Mouse (Mus musculus) lung, embryonic 16.5 days (tissue): ENCODE results near the gene Zfp454. TPM values are rescaled to one million over a fixed set of nuclear protein-coding genes. Genes with fewer than 3 reads are reported as not detected.

Experiments used
- polyA plus RNA-seq: library from polyadenylated mRNA; unstranded; fragments of >200 nt; fragmentation: Nextera tagmentation; extraction: Ambion mirVana; gene quantifications from 2 replicates; pipeline ENCODE4 v1.2.1, GENCODE M21; 2015

Gene Zfp454
- polyA plus RNA-seq, 1 experiment from 2014 or later, result 7.3 TPM

Other genes with a start within 250 kb of the Zfp454 start
- 19.3 and 24.7 TPM in 2 replicates for gene Zfp354c, start 59.9 kb downstream of the Zfp454 start, polyA plus RNA-seq
- 0.45 and 0.63 TPM in 2 replicates for gene Zfp879, start 46.1 kb downstream of the Zfp454 start, polyA plus RNA-seq
- gene Grm6, start 37.0 kb downstream of the Zfp454 start, polyA plus RNA-seq, result not detected in 2 replicates
- 11.1 and 11.4 TPM in 2 replicates for gene Zfp2, start 28.5 kb upstream of the Zfp454 start, polyA plus RNA-seq
- 1.9 and 2.0 TPM in 2 replicates for gene Zfp354b, start 44.0 kb upstream of the Zfp454 start, polyA plus RNA-seq
- not detected in 2 replicates for gene 4933414I15Rik, start 56.1 kb upstream of the Zfp454 start, polyA plus RNA-seq
- not detected in 2 replicates for gene Prop1, start 66.1 kb upstream of the Zfp454 start, polyA plus RNA-seq
- not detected in 2 replicates for gene Olfr1378, start 78.9 kb upstream of the Zfp454 start, polyA plus RNA-seq
- gene Olfr1377, start 94.3 kb upstream of the Zfp454 start, polyA plus RNA-seq, result not detected in 2 replicates
- not detected in 2 replicates for gene Olfr51, start 115.9 kb upstream of the Zfp454 start, polyA plus RNA-seq
- gene Olfr54, start 126.6 kb upstream of the Zfp454 start, polyA plus RNA-seq, result not detected in 2 replicates
- gene Olfr1375, start 160.5 kb upstream of the Zfp454 start, polyA plus RNA-seq, result not detected in 2 replicates
- 8.7 and 9.5 TPM in 2 replicates for gene Zfp354a, start 171.6 kb upstream of the Zfp454 start, polyA plus RNA-seq